Mouse (Mus musculus) kidney, postnatal 10 days (tissue): ENCODE data around the gene Haghl.
"Not testable (repeated sequence)": the region's sequence is repeated elsewhere in the genome, so short reads cannot be mapped to it uniquely, and the experiment has no call there.

Experiments
- DNase-seq: peaks from one replicate; pipeline ENCODE4 v3.0.0; 2021; ENCODE audit warnings: mixed read lengths

Gene Haghl

DNA sequence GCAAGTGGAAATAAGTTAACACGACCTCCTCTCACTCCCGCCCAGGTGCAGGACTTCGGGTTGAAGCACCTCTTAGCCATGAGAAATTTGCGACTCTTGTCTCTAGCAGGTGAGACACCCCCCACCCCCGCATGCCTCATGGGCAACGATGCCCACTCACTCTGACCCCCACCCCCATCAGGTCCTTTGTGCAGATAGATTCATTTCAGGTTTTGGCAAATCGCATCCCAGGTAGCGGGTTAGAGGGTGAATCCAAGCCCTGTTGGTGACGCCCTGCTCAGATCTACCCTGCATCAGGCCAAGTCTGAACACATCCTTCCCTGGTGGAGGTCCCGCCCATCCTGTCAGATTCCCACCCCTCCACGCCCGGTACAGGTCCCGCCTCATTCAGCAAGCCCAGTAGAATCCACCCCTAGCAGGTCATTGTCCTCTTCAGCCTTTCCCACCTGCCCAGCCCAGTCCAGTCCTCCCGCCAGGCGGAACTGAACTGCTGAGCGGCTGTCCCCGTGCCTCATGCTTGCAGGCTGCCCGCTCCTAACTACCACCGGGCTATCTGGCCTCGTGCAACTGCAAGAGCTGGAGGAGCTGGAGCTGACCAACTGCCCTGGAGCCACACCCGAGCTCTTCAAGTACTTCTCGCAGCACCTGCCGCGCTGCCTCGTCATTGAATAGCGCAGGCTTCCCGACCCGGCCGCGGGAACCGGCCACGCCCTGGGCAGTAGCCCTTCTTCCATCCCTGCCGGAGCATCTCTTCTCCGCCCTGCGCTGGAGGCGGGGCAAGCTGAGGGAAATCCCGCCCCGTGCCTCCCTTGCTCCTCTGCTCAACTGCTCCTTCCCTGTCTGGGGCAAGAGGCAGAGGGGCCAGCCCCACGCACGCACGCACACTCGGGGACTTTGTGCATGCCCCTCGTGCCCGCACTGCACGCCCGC, 33.6 kb upstream of the Haghl start:
- peak; percentile 29 for DNase-seq

- no peak for DNase-seq
Observed at GRCm38 (mm10) chr17:25817662-25818061, 32.2 kb upstream of the Haghl start.

GRCm38 (mm10) chr17:25813471-25813870, 28.0 kb upstream of the Haghl start:
- DNase-seq: peak; percentile 96

DNA sequence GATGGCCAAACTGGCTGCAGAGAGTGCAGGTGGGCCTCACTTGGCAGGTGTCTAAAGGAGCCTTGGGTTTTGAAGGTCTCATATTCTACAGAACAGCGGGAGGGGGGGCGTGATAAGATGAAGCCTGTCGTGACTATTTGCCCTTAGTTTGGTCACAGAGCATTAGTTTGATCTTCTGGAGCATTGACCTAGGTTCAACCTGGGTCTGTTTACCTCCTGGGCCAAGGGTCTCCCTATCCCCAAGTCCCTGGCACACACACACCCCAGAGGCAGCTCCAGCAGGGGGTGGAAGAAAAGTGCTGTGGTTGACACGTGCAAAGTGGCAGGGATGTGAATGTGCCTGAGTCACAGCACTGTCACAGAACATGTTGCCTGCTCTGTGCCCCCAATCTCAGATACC, 25.4 kb upstream of the Haghl start:
- no peak for DNase-seq

DNA sequence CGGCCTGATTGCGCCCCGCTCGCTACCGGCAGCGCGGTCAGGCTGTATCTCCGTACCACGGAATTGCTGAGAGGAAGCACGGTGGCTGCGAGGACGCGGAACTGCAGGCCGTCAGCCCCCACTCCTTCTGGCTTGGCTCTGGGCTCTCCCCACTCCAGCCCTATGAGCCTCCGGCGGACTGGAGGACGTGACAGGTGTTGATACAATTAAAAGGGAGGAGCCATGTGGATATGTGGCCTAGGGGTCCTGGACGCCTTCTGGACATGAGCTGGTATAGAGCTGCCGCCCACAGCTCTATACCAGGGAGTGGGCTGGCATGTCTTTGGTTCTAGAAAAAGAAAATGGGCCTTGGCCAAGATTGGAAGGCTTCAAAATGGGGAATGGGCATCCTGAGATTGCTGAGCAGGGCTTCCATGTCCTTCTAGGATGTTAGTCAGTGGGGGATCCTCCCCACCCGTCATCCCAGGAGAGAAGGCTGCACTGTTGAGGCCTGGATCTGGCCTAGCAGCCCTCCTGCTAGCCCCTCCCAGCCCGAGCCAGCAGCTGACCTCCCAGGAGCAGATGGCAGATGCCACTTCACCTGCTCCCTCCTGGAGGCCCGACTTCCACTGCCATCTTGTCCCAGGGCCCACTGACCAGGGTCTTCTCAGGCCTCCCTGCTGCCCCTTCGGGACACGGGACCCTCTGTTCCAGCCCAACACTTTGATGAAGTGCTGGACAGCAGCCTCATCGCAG, 24.3 kb upstream of the Haghl start:
- DNase-seq: peak; percentile 29

DNA sequence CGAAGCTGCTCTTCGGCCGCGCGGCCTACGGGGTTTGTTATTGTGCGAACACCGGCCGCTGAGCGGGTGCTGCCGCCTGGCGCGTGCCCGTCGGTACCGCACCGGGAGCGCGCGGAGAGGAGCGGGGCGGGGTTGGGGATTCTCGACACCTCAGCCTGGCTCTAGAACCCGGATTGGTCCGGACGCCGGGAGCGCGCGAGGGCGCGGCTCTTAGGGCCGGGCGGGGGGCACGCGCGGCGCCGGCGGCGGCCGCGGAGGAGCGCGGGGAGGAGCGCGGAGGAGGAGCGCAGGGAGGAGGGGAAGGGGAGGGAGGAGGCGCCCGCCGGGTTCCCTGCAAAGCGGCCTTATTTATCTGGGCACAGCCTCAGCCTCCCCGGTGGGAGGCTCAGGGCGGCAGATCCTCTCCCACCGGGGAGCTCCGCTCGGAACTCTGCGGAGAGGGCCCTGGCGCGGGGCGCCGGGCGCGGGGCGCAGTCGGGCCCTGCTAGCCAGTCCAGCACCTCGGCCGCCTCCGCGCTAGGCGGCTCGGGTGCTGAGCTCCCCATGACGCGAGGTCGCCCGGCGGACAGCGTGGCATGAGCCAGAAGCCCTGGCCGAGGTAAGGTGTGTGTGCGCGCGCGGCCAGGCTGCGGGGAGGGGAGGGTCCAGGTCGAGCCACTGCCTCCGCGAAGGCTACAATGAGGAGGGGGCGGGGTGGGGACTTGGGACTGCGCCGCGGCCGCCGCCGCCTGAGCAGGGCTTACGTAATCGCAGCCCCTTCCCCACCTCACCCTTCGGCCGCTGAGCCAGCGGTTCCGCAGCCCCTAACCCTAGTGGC, 23.5 kb upstream of the Haghl start, which contains the start of gene Fbxl16:
TSS of gene Fbxl16 (plus strand) at position 297 of the 817 bp plus-strand sequence.
- peak; percentile 81 for DNase-seq

DNA sequence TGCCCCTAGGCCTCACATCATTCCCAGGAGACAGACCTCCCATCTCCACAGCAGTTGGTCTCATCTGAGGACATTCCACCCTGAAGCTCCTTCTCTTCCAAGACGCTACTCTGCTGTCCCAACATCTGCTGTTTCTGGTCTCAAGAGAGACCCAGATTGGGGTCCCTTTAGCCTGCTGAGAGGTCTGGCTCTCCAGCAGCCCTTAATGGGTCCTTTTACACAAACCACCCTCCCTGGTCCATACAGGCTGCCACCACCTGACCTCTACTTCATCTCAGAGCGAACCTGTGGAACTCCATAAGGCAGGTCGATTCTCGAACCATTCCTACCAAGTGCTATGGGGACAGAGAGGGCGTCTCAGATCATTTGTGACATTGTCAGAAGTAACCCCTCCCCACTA, 22.6 kb upstream of the Haghl start:
- DNase-seq: no peak

DNA sequence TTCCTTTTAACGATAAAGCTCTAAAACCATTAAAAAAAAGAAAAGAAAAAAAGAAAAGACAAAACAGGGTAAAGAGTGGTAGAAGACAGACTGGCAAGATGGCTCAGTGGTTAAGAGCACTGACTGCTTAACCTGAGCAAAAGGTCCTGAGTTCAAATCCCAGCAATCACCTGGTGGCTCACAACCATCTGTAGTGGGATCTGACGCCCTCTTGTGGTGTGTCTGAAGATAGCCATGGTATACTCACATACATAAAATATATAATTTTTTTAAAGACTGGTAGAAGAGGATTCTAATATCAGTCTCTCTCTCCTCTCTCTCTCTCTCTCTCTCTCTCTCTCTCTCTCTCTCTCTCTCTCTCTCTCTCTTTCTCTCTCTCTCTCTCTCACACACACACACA, 22.0 kb upstream of the Haghl start:
- DNase-seq: not testable (repeated sequence)

DNA sequence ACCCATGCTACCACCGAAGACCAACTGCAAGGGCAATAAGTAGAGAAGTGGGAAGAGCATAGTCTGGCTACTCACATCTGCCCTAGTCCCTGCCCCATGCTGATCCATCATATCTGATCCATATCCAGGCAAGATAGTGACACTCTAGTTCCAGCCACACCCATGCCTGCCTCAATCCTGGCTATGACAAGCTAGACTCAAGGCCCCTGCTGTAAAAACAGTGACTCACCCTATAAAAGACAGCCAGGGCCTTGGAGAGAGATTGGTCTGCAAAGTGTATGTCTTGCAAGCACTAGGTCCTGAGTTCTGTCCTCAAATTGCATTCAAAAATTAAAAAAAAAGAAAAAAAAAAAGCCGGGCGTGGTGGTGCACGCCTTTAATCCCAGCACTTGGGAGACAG, 21.0 kb upstream of the Haghl start:
- no peak for DNase-seq

DNA sequence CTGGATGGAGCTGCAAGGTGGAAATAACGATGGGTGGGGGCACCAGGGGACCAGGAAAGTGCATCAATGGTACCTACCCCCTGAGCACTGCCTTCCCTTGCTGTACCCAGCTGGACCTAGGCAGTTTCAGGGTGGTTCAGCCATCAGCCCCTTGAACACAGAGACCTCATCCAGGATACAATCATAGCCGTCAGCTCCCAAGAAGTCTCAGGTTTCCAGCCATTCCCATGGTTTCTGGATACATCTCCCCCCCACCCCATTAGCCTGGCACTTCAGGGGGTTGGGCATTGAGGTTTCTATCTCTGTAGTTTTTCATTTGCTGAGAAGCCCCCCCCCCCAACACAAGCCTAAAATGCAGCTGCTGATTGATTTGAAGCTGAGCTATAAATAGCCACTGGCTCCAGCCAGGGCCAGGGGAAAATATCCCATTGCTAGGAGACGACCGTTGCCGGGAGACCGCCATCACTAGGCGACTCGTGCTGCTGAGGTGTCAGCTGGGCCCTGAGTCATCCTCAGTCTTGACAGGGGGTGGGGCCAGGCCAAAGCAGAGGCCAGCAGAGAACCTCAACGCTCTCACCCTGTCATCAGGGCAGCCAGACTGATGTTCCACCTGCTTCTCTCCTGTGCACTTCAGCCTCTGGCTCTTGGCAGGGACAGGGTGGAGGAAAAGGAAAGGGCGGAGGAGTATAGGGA, 17.5 kb upstream of the Haghl start:
- DNase-seq: no peak

DNA sequence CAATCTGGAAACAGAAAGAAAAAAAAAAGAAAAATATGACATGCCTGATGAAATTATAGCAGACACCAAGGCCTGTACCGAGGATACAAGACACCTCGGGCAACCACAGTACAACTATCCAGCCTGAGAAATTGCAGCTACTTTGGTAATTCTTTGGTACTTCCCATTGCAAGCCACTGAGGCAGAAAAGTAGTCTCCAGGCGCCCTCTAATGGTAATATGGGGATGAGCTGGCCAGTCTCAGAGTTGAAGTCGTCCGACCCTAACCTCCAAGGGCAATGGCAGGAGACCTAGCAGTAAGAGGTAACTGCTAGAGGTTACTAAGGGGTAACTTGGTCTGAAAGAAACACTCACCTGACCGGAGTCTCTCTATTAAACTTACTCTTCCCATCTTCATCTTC, 15.6 kb upstream of the Haghl start:
- peak; percentile 76 for DNase-seq

DNA sequence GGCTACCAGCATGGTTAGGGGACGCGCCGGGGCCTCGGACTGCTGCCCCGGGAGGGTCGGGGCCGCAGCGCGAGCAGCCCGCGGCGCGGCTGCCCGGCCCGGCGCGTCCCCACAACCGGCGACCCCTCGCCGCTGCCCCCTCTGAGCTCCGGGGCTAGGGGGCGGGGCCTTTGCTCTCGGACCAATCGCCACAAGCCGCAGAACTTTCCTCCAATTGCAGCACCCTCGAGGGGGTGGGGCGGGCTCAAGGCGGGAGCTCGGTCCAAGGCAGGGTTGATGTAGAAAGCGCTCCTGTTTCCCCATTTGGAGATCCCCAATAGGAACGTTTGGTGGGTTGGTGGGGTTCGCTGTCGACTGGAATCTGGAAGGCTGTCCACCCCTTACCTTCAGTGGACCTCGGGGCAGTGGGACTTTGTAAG, 11.5 kb upstream of the Haghl start, which contains the start of gene Metrn:
TSS of gene Metrn (minus strand) at position 186 of the 419 bp plus-strand sequence.
- DNase-seq: peak; percentile 95

- DNase-seq: peak; percentile 54
Observed at GRCm38 (mm10) chr17:25796211-25796771, 10.8 kb upstream of the Haghl start.

- peak; percentile 72 for DNase-seq
Observed at GRCm38 (mm10) chr17:25795609-25796092, 10.2 kb upstream of the Haghl start, which contains the start of gene AC134908.4. AC134908.4 (minus strand) TSS chr17:25795659.

DNA sequence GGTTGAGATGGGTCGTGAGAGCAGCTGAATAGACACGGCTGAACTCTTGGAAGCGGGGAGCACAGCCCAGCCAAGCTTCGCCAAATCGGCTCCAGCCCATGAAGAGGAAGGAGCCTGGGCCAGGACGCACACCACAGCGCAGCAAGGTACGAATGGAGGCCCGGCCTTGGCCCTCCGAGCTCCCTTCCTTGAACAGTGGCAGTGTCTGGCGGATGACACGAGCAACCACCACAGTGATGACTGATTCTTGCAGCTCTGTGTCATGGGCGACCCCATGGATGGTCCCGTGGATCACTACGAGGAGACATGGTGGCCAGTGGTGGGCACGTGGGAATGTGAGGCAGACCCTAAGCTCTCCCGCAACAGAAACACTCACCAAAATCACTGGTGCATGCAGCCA, 9.5 kb upstream of the Haghl start:
- DNase-seq: no peak

GRCm38 (mm10) chr17:25794197-25794596, 8.7 kb upstream of the Haghl start:
- peak; percentile 29 for DNase-seq

GRCm38 (mm10) chr17:25792615-25793014, 7.1 kb upstream of the Haghl start, which contains the start of gene Fam173a:
Fam173a (minus strand) TSS chr17:25792901.
- DNase-seq: peak; percentile 95

- DNase-seq: peak; percentile 90
Observed at GRCm38 (mm10) chr17:25791843-25792527, 6.5 kb upstream of the Haghl start.

DNA sequence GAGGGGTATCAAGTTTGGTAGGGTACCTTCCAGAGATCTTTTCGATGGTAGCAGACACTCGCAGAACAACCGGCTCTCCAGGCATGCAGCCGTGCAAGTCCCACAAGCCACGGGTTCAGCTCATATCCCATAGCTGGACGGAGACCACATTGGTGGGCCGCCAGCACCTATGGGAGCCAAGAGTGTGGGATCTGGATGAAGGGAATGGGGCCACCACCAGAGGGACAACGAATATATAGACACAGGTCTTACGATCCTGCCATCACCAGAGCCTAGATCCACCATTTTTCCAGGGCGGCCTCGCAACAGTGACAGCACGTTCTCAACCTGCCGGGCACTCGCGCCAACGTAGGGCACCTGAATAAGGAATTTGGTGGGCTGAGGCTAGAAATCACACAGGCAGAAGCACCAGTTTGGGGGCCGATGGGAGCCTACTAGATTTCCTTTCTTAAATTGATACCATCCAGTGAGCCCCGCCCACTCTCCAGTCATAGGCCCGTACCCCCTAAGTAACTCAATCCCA, 5.9 kb upstream of the Haghl start:
- peak; percentile 24 for DNase-seq

- DNase-seq: no peak
Observed at GRCm38 (mm10) chr17:25786781-25787504, 1.5 kb upstream of the Haghl start.
